Mouse (Mus musculus) urinary bladder, adult 2 months (tissue): ENCODE results near the gene Lsm11. TPM values are rescaled to one million over a fixed set of nuclear protein-coding genes. Genes with fewer than 3 reads are reported as not detected.
"Not testable (repeated sequence)": the region's sequence is repeated elsewhere in the genome, so short reads cannot be mapped to it uniquely, and the experiment has no call there.

ENCODE experiments used
- DNase-seq: peaks from one replicate; pipeline ENCODE4 v3.0.0; 2022; ENCODE audit warnings: low spot score
- polyA plus RNA-seq: library from polyadenylated mRNA; depleted of rRNA; stranded (reverse); fragments of >200 nt; gene quantifications from 2 replicates; pipeline ENCODE4 v1.2.3, GENCODE M21; 2012; rRNA removed

The Lsm11 gene
- polyA plus RNA-seq, 1 experiment: 4.2 TPM

- DNase-seq: no peak
Measured at GRCm38 (mm10) chr11:45883270-45883931, 61.3 kb downstream of the Lsm11 start.

- DNase-seq: no peak
Measured at GRCm38 (mm10) chr11:45881683-45882068, 63.1 kb downstream of the Lsm11 start.

- DNase-seq: no peak
Measured at GRCm38 (mm10) chr11:45881026-45881682, 63.6 kb downstream of the Lsm11 start.

- DNase-seq: not testable (repeated sequence)
Measured at GRCm38 (mm10) chr11:45879366-45879765, 65.4 kb downstream of the Lsm11 start.

Other genes with a start within 250 kb of the Lsm11 start
- 72.0 and 74.3 TPM in 2 replicates for gene Clint1, start 92.9 kb downstream of the Lsm11 start, polyA plus RNA-seq
- 9.3 and 9.7 TPM in 2 replicates for gene Thg1l, start 10.6 kb upstream of the Lsm11 start, polyA plus RNA-seq
- 0.16 and 0.26 TPM in 2 replicates for gene Sox30, start 35.4 kb upstream of the Lsm11 start, polyA plus RNA-seq
- 9.3 and 10.6 TPM in 2 replicates for gene Gm12166, start 107.4 kb upstream of the Lsm11 start, polyA plus RNA-seq
- gene Adam19, start 111.1 kb upstream of the Lsm11 start, polyA plus RNA-seq: 16.5 and 18.0 TPM in 2 replicates
- gene Nipal4, start 221.6 kb upstream of the Lsm11 start, polyA plus RNA-seq: 40.3 and 48.3 TPM in 2 replicates